Mouse (Mus musculus) testis, adult 2 months (tissue): ENCODE results near the gene Insm2.
"Not testable (repeated sequence)": the region's sequence is repeated elsewhere in the genome, so short reads cannot be mapped to it uniquely, and the experiment has no call there.

Experiments
- CTCF ChIP-seq: fragments of 200-500 bp; IDR thresholded peaks from 2 replicates; pipeline ENCODE4 v1.5.1; 2012; ENCODE audit warnings: low read depth, mild to moderate bottlenecking, inconsistent platforms, low read length, moderate library complexity; ENCODE audit not compliant: control insufficient read depth, insufficient read depth, insufficient replicate concordance
- POLR2A ChIP-seq: fragments of 200-500 bp; IDR thresholded peaks from 2 replicates; pipeline ENCODE4 v1.6.1; 2012; ENCODE audit warnings: low read depth, mild to moderate bottlenecking, inconsistent platforms, low read length, moderate library complexity; ENCODE audit not compliant: control insufficient read depth

GRCm38 (mm10) chr12:55586936-55587335 is 12.3 kb upstream of the Insm2 start:
- not testable (repeated sequence) for TF ChIP-seq CTCF, POLR2A
